Mouse (Mus musculus) layer of hippocampus, postnatal 10 days (tissue): ENCODE data around the gene Prss2. TPM values are rescaled to one million over a fixed set of nuclear protein-coding genes. Genes with fewer than 3 reads are reported as not detected.
"Not testable (repeated sequence)": the region's sequence is repeated elsewhere in the genome, so short reads cannot be mapped to it uniquely, and the experiment has no call there.

Experiments used
- DNase-seq, 2 experiments: peaks; one replicate each; pipeline ENCODE4 v3.0.0; 2021; ENCODE audit warnings: low spot score in 2 of 2
- long read RNA-seq: library from polyadenylated mRNA; stranded (forward); transcript quantifications from one replicate; pipeline ENCODE4 v2.0.0, GENCODE M21; 2023
- total RNA-seq, 2 experiments: library from RNA; stranded (reverse); gene quantifications; 2 replicates each; pipeline ENCODE4 v1.2.3; 2021

Prss2 gene
- total RNA-seq = not detected
- long read RNA-seq = 0 reads

DNA sequence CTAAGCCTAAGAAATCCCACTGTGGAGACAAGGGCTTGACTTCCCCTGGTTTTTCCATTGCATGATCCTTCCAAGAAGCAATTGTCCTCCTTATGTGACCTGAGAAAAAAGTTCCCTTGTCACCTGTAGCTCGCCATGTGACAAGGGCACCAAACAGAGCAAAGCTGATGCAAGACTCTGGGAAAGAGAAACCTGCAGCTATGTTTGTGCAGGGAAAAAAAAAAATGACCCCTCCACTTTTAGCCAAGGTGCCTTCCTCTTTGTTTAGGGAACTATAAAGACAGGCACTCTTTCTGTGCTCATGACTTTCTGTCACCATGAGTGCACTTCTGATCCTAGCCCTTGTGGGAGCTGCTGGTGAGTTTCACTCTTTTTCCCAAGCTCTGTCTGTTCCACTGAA lies at the start of gene Prss2:
TSS of gene Prss2 (plus strand) at position 301 of the 400 bp plus-strand sequence.
- DNase-seq = no peak

DNA sequence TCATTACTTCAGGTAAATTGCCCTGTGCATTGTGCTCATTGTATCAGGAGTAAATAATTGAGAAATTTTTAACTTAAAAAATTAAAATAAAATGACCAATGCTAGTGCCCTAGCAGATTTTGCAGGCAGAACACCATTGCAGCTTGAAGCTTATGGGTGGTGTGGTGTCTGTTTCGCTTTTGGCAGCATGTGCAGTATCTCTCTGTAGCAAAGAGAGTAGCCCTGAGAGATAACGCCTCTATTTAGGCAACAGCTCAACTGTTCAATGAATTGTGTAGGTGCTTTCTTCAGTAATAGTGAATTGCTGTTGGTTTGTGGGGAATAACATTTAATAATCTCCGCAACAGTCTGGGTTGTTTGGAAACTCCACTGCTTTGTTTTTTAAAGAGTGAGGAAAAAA lies 22.2 kb upstream of the Prss2 start:
- no peak for DNase-seq

DNA sequence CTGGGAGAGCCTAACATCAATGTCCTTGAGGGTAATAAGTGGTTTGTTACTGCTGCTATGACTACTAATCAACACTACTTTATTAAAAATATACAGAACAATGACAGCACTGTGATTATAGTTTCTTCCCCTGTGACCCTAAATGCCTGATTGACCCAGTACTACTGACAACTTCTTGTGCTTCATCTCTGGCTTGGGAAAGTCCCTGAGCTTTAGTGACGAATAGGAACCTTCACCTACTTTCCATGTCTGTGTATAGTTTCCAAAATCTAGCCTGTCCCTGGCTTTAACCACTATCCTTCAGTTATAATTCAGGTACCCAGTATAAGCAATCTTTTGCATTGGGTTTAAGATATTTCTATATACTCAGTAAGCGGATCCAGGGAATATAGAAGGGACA lies 16.7 kb upstream of the Prss2 start:
- no peak for DNase-seq

DNA sequence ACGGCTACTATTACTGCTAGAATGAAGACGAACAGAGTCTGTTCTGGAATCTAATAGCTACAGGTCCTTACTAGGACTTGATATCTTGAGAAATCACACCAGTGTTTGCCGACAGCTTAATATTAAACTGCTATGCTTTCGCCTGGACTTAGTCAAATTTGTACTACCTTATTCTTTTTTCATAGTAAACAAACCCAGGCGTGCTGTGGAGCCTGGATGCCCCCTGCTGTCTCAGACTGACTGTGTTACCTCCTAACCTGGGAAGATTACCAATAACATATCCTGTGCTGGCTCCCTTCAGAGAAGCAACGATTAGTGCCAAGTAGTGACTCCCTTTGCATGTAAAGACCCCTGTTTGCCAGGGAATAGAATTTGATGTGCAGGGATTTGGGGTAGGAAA lies 16.3 kb upstream of the Prss2 start:
- no peak for DNase-seq

DNA sequence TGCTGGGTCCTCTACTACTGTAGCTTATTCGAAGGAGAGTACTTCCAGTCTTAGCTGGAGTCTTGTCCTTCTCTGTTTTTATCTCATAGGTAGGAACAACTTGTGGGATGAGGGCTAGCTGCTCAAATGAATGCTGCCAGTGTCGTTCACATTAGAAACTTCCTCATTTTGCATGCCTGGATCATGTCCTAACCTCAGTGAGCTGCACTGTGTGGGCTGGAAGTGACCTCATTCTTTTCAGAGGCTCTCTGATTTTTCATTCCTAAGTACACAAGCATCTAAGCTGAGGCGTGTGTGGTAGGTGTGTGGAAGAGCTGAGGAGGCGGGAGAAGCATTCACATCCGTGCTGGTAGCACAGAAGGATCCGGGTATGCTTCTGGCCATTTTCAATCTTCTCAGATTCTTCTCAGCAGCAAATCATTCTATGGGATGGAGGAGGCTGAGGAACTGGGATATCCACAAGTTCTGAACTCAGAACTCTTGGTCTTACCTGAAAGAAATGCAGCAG lies 3.5 kb upstream of the Prss2 start:
- DNase-seq = no peak

DNA sequence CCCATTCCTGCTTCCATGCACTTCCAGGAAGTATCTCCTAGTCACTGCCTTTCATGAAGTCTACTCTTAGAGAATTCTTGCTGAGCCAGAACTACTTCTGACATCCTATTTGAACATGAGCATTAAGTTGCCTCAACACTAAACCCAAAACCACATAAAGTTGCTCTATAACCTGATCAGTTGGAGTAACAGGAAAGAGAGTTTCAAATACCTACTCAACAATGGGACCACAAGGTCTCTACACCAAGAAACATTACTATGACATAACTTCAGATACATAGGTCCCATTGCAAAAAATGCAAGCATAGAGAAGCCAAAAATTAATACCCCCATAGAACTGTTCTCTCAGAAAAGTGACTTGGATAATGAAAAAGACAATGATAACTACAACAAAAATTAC lies 4.9 kb downstream of the Prss2 start:
- DNase-seq = no peak

DNA sequence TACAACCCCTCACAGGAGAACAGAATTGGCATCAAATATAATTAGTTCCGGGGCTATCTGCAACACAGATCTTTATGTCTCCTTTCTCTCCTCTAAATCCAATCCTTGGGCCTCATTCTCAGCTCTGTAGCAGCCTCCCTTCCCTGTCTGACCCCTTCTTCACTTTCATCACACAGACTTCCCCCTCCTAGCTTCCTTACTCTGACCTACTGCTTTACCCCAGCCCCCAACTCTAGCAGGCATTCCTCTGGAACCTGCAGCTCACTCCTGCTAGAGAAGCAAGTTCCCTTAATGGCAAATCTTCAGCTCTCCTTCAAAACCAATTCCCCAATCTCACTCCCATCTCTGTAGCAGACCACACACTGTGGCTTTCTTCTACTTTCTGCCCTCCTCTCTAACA lies 5.8 kb downstream of the Prss2 start:
- no peak for DNase-seq

DNA sequence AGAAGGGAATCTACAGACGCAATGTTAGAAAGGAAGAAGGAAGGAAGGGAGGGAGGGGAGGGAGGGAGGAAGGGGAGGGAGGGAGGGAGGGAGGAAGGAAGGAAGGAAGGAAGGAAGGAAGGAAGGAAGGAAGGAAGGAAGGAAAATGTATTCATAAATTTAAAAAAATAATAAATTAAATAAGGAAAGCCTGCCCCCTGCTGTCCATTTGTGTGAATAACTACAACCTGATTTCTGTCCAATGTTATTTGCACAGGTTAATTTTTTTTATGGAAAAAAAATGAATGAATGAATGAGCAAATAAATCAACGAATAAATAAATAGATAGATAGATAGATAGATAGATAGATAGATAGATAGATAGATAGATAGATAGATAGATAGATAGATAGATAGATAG lies 8.4 kb downstream of the Prss2 start:
- DNase-seq = peak; percentile 13 to 22

DNA sequence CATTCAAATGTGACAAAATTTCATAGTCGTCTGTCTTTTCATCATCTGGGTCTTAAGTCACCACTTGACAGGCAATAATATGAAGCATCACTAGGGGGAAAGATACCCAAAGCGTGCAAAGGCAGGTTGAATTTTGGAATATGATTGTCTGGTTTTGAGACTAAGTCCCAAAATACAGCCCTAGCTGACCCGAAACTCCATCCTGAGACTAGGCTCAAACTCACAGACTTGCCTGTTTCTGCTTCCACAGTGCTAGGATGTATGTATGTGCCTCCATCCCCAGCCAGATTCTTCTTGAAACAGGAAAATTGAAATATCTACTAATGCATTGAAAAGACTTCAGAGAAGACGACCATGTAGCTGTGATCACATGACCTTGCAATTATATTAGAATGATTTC lies 10.6 kb downstream of the Prss2 start:
- DNase-seq = no peak

DNA sequence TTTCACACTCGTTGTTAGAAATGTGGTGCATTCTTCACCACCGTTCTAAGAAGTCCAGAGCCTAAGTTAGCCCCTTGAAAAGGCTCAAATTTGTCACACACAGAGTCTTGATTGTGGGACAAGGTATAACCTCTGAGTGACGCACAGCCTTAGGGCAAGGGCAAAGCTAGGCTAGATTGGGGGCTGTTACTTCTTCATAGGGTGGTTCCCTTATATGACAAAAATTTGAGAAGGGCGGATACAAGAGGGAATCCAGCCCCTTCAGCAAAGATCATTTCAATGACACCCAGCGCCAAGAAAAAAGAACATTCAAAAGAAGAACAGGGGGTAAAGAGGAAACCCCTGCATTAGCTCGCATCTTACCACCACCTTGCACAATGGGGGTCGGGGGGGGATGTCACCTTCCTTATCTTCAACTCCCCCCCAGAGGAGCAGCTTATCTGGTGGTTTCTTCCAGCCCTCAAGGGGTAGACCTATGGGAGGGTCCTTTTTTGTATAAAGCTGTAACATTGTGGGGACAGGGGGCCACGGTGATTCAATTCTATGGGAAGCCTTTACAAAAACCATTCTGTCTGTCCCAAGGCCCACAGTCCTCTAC lies 11.2 kb downstream of the Prss2 start:
- DNase-seq = no peak

DNA sequence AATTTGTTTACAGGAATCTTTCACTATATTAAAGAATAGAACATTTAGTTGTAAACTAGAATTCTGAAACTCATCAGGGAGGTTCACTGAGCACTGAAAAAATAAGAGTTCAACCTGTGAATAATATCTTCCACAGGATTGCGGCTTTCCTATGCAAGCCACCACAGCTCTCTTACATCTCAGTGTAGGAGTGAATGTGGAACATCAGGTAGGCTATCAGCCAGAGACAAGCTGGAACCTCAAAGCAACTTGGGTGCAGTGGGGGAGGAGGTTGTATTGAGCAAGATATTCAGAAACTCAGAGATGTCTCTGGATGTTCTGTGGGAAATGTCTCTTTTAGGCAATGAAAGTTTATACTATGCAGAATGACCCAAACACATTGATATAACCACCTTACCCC lies 15.8 kb downstream of the Prss2 start:
- no peak for DNase-seq

DNA sequence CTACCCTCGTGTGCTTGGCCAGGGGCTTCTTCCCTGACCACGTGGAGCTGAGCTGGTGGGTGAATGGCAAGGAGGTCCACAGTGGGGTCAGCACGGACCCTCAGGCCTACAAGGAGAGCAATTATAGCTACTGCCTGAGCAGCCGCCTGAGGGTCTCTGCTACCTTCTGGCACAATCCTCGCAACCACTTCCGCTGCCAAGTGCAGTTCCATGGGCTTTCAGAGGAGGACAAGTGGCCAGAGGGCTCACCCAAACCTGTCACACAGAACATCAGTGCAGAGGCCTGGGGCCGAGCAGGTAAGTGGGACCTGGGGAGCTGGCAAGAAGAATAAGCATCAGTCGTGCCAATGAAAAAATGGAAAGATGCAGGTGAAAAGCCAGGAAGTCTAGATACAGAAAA lies 16.7 kb downstream of the Prss2 start:
- DNase-seq = not testable (repeated sequence)

DNA sequence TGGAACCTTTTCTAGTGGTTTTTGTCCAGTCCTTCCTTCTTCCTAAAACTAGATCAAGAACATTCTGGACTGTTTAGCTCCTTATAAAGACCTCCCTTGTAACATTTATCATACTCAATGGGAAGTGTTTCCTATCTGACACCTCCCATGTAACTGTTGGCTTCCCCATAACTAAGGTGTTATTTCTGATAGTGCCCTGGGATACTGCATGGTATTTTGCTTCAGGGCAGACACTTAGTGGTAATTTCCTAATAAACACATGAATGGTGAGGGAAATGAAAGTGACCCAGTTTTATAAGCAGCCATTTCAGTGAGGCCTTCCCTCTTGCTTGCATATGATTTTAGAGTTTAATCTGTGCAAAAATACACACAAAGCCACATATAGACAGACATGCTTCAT lies 19.2 kb downstream of the Prss2 start:
- no peak for DNase-seq

DNA sequence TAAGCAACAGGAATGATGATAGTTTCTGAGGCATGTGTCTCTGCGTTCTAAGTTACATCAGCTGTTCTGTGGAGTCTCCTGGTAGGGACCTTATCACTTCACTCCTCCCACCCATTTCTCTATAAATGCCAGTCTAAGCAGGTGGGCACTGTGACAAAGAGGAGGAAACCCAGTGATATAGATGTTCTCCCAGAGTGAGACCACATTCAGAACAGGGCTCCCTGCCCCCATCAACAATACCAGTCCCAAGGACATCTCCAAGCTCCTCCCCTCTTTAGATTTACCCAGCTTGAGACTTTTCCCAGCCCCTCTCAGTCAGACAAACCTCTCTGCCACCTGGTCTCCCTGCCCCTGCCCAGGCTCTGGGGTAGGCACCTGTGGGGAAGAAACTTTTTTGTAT lies 20.2 kb downstream of the Prss2 start:
- DNase-seq = no peak

DNA sequence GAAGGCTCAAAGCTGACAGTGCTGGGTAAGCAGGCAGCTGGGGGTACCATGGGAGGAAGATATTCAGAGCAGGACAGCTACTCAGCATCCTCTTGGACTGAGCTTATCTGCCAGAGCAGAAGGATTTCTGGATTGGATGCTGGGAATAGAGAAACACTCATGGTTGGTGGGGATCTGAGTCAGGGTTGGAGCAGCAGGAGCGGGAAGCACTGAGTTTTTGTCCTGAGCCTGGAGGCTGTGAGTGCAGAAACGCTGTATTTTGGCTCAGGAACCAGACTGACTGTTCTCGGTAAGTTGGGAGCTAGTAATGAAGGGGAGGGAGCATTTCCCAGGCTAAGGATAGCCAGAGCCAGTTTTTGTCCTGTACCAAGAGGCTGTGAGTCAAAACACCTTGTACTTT lies 21.4 kb downstream of the Prss2 start:
- no peak for DNase-seq

DNA sequence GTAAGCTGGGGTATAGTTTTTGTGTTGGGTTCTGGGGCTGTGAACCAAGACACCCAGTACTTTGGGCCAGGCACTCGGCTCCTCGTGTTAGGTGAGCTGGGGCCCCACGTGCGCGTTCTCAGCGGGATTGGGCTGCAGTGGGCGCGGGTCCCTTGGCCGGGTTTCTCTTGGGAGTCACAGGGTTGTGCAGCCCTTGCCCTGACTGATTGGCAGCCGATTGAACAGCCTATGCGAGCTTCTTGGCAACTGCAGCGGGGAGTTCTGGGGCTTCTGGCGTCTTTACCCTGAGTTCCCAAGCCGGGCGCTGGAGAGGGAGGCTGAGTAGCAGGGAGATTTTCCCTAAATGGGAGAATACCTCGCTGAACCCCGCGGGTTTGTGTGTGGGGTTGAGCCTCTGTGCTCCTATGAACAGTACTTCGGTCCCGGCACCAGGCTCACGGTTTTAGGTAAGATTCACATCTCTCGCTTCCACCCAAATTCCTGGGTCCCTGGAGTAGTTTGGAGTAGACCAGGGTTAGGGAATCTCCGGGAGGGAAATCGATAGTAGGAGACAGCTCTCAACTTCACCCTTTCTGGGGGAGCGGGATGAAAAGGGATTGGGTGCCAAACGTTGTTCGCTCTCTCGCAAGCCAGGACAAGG lies 21.9 kb downstream of the Prss2 start:
- DNase-seq = peak in 1 of 2 experiments; percentile 20

DNA sequence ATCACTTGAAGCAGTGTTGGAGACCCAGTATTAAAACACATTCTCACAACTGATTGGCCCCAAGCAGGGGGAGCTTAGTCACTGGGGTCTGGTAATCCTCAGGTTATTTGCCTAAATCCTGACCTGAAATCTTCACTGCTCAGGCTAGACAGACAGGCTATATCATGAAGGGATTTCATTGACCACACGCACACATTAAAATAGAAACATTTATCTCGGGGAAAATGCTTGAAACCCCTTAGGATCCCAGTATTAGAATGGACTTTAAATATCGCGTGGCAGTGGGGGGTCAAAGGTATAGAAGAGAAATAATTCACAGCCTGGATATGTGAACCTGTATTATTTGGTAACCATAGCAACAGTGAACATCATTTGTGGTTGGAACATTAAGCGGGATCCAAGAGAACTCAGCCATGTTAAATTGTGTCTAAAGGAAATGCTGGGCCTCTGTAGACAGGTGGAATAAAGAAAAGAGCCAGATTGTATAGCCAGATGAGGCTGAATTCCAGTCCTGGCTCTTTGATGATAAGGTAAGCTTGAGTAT lies 22.9 kb downstream of the Prss2 start:
- no peak for DNase-seq

DNA sequence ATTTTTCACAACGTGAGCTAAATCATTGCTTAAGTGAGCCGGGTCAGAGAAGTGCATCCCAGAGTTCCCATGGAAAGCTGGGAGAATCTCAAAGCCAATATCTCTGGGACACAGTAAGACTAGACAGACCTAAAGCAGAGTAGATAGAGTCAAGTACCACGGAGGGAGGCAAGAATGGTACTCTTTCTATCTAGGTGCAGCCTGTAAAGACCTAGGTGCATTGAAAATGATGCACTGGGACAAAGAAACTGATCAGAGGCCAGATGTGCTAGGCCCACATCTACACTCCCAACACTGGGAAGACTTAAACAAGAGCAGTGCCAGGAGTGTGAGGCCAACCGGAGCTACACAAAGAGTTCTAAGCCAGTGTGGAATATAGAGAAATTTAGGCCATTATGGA lies 23.7 kb downstream of the Prss2 start:
- no peak for DNase-seq

DNA sequence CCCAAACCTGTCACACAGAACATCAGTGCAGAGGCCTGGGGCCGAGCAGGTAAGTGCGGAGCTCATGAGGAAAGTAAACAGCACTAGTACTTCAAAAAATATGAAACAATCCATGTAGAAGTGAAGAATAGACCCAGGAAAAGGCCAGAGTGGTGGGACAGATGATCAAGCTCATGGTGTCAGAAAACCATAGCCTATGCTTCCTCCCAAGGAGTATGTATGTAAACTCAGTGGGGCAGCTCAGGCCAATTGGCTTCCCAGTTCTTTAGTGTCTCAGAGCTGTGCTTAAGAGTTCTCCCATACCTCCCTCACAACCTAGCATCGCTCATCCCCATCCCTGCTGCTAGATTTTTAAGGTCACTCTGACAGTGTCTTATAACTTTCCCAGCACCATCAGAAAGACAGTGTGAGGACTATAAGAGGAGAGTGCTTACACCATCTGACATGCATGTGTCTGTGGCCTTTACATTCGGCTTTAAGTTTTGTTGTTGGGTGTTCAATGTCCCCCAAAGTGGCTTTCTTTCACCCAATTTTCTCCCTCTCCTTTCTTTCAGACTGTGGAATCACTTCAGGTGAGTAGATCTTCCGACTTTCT lies 25.6 kb downstream of the Prss2 start:
- no peak for DNase-seq

DNA sequence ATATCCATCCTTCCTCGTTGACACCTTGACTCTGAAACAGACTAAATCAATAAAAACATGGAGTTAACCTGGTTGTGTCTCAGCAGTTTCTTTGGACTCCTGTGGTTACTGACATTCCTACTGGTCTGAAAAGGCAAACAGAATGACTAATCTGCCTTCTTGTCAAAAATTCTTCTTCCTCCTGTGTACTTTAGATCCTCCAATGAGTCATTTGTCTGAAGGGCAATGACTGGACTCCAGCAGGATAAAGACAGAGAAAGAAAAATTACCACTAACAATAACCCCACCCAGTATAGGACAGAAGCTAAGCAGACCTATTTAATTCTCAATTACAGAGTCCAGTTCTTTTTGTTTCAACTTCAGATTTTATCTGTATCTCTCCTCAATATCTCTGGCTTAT lies 26.7 kb downstream of the Prss2 start:
- no peak for DNase-seq

DNA sequence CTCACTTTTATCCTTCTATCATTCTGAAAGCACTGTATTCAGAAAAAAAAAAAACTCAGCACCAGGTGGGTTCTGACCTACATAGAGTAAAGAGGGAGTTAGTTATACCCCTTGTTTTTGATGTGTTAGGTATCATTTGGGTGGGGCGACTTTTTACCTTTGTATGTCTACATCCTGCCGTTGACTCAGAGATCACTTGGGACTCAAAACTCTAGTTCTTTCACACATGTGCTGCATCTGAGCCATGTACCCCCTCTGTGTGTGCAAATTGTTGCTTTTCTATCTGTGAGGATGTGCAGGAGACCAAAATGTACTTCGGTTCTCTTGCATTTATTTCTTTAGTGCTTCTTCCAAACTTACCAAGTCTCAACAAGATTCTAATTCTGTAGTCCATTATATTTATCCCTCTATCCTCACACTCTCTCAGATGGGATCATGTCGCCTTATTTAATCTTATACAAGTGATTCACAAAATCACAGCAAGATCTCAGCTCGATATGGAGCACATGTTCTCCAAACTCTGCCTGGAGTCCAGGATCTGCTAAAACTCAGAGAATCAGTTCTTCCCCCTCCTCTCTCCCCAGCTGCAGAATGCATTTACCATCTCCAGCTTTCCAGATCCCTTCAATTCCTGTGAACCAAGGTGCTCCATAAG lies 31.9 kb downstream of the Prss2 start:
- no peak for DNase-seq
